Mouse (Mus musculus): ENCODE data around the gene Tsc2.

DNA sequence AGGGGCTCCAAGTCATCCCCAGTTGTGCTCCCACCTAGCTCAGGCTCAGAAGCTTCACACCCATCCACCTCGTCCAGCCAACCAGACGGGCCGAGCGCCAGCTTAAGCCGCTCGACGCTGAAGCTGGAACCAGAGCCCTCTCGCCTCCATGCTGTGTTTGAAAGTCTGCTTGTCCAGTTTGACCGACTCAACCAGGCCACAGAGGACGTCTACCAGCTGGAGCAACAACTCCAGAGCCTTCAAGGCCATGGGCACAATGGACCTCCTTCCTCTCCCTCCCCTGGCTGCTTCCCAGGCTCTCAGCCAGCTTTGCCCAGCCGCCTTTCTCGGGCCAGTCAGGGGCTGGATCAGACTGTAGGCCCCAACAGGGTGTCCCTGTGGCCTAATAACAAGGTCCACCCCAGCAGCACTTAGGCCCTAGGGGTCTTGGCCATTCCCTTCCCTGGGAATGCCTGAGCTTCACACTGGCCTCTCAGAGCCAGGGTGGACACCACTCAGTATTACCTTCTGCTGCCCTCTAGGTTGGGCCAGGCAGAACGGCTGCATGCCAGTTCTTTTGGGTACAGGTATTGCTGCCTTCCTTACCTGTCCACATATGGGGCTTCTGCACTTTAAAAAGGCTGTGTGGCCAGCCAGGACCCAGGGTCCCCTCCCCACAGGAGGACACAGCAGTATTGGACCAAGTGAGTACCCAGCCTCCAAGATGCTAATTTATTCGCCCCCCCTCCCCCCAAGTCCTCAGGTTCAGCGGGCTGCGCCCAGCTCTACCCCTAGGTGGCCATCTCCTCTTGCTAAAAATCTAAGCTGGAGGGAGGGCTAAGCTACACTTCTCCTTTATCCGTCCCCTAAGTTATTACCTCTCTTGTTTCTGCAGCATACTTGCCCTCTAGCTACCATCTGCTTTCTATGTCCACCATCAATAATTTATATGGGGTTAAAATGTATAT is 37.0 kb downstream of the Tsc2 start:
- TF ChIP-seq CTCF (IDR thresholded peaks at IDR 0.05; ENCODE audit: low read depth) = no peak; the same call in 1 of the 2 replicates
- TF ChIP-seq EP300 (IDR thresholded peaks at IDR 0.05; ENCODE audit: low read depth) = no peak
